Mouse (Mus musculus): ENCODE measurements around the gene Srrm2. TPM values are rescaled to one million over a fixed set of nuclear protein-coding genes. Genes with fewer than 3 reads are reported as not detected.

Srrm2 gene
- 400 and 623 TPM in 2 replicates for polyA plus RNA-seq (2012; rRNA removed; ENCODE audit: low replicate concordance)

DNA sequence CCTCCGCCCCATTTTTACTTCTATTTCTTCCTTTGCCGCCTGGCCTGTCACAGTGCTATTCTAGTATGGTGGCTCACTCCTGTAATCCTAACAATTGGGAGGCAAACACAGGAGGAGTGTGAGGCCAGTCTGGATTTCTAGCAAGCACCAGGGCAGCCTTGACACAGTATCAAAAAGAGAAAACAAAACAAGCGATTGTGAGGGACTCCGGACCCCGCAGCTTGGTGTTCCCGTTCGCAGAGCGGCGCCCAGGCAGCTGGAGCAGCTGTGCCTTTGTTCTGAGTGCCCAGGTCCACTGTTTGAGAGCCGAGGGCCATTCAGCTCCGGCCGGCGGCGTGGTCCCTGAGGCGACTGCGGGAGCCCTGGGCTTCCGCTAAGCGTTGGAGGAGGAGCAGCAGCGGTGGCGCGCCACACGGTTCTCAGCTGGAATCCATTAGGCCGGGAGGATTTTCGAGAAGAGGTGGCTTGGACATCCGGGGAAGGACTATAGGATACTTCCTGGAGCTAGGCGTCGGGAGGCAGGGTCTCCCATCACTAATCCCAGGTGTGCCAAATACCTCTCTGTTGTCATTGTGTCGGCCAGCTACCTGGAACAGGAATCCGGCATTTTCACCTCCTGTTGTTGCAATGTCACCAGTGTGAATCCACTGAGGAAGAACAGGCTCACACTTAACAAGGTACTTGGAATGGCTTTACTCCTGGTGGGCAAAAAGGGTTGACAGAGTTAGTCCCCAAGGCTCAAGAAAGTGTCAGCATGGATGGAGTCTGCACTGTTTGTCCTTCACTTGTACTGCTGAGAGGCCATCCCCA lies at the start of gene Srrm2:
TSS of gene Srrm2 (plus strand) at position 264 of the 810 bp plus-strand sequence.

DNA sequence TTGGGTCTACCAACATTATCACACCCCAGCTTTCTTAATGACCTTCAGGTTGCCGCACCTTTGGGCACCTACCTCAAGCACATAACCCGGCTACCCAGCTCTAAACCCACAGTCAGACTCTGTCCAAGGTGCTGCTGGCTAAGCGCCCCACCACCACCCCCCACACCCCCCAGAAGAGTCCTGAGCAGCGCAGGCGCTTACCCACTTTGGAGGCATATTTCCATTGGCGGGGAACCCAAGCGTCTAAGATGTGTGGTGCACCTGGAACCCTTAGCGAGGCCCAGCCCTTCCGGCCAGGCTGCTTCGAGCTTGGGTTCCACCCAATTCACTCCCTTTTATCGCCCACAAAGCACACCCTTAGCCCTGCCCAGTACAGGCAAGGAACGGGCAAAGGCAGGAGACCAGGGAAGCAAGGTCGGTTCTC lies 49.7 kb upstream of the Srrm2 start, which contains the start of gene Paqr4:
TSS of gene Paqr4 (minus strand) at position 270 of the 424 bp plus-strand sequence.

DNA sequence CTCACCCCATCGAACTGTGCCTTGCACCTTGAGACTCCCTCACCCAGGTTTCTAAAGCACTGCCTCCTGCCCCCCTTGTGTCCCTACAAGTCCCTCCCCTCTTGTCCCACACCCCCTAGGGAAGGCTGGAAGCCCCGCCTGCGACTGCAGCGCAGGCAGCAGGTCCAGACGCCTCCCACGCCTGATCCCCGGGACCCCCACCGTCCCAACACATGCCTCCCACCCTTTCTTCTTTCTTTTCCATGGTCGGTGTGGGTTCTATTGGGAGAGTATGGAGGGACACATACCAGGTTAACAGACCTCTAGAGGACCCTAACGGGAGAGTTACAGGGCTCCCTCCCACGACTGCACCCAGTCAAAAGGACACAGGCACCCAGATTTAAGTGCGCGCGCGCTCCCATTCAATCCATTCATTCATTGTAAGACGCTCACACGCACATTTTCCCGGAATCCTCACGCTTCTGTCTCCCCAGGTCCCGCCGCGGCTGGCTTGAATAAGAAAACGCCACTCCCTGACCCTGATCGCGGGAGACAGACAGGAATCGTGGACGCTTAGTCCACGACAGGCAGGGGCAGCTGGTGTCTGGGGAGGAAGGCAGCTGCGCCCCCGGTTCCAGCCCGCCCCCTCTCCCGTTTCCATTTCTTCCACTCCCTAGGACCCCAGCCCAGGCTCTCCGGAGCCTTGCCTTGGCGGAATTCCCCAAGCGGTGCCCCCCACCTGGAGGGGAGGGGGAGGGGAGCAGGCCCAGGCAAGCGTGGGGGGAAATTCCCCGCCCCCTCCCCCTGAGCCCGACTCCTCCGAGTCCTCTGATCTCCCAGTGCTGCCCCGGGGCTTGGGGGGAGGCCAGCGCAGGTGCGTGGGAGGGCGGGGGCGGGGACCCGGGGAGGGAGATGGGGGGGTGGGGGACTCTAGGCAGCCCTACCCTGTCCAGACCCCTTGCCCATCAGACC lies 44.8 kb upstream of the Srrm2 start, which contains the start of gene Kremen2:
TSS of gene Kremen2 (minus strand) at position 533 of the 951 bp plus-strand sequence.

DNA sequence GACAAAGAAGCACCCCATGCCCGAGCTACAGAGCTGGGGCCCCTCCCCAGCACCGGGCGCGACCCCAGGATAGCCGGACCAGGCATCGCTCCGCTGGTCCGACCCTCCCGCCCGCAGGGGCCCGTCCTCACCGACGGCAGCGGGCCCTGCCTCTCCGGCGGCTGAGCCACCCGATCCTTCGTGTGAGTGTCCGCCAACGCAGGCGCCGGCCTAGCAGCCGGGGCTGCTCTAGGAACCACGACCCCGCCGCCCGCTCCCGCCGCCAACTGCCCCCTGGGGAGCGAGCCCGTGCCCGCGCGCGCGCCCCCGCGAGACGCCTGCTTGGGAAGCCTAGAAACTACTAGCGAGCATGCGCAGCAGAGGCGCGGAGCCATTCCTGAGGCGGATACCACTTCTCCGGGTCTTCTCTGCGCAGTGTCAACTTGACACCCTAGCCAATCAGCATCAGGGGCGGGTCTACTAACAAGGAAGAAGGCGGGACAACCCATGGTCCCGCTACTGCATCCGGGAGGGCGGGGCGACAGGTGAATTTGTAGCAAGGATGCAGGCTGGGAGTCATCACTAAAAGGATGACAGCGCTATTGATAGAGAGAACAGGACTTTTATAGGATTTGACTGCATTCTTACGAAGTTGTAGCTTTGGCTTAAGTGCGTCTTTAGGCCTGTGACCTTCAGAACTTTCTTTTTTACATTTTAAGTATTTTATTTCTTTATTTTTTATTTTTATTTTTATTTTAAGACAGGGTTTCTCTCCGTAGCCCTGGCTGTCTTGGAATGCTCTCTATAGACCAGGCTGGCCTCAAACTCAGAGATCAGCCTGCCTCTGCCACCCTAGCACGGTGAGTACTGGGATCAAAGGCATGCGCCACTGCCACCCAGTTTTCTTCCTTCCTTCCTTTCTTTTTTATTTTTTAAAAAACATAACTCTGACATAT lies 18.8 kb upstream of the Srrm2 start, which contains the start of gene Flywch1:
TSS of gene Flywch1 (minus strand) at position 319 of the 935 bp plus-strand sequence.

DNA sequence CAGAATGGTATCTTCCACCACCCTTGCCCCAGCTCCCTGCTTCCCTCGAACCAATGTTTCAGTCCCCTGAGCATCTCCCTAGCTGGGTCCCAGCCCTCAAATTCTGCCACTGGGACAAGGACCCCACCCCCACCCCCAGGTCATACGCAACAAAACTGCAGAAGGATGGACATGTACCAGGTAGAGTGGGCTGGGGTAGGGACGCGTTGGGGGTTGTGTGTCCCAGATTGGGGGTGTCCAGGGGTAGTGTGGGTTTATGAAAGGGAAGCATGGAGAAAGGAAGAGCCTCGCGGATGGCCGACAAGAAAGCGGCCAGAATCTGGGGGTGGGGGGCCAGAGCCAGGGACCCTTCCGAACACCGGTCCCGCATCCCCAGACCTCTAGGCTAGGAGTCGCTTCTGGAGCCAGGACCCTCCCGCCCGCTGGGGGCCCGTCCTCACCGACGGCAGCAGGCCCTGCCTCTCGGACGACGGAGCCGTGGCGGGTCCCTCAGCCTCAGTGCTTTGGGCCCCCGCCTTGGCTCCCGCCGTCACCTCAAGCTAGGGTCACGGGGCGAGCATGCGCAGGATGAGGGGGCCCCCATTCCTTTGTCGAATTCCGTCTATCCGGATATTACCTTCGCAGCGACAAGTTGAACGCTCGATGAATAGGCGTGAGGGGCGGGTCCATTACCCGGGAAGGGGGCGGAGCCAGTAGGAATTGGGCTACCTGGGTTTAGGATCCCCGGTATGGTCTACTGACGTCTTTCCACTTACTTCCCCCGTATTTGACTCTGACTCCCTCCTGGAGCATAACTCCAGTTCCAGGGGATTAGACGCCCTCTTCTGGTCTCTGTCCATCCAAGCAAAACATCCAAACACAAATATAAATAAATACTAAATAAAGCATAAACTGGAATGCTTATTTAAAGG lies 4.5 kb upstream of the Srrm2 start, which contains the start of gene Flywch2:
TSS of gene Flywch2 (minus strand) at position 521 of the 911 bp plus-strand sequence.

DNA sequence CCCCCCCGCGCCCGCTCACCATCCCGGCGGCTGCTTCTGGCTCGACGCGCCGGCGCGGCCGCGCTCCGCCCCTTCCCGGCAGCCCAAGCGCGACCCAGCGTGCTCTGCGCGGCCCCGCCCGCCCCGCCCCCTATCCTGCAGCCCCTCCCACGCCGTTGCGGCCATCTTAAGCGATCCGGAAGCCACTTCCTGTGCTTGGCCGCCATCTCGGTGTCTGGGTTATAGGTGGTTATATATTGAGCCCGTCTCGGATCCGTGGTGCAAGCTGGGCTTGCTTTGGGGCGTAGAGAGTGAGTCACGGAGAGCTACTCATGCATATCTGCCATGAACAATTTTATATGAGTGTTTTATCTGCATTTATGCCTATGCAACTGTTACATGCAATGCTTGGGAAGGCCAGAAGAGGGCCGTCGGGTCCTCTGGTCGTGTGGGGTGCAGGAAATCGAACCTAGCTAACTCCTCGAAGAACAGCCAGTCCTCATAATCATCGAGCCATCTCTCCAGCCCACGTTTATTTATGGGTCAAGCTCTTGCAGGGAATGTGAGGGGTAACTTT lies 38.8 kb downstream of the Srrm2 start, which contains the start of gene Elob:
TSS of gene Elob (minus strand) at position 73 of the 556 bp plus-strand sequence.

DNA sequence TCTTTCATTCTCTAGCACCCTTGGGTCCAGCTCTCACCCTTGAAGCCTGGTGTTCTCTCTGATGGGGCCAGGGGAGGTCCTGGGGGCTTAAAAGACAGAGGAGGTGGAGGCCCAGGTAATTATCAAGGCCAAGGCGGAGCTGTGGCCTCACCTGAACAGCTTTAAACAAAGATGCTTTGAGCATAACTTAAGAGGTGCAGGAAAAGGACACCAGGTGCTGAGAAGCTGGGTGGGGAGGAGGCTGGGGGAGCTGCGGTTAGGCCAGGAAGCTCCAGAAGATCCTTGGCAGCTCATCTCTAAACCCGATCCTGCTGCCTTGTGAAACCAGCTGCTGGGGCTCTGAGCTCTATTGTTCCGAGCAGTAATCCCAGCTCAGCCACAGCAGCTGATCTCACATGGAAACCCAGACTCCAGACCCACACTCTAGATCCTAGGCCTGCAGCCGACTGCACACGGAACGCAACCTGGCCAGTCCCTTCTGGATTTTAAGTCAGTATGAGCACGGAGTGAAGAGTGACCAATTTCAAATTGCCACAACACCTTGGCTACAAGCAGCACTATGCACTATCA lies 45.8 kb downstream of the Srrm2 start, which contains the start of gene Prss33:
TSS of gene Prss33 (minus strand) at position 51 of the 570 bp plus-strand sequence.

DNA sequence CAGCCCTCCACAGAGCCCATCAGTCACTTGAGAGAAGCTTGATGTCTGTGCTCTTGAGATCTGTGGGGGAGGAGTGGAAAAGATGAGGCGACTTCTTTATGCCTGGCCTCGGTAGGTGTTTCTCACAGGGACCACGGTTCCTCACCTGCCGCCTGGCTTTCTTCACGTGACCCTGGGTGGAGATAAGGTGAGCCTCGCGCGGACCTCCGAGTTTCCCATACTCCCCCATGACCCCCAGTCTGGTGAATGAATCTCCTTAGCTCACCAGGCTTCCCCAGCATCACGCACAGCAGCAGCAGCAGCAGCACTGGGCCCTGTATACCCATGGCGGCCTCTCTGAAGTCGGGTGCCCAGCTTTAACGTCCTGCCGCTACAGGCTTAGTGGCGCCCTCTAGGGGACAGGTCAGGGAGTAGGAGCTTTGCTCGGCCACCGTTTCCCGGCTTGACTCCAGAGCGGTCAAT lies 53.5 kb downstream of the Srrm2 start, which contains the start of the genes Prss32 and Prss41:
TSS of gene Prss32 (plus strand) at position 44 of the 462 bp plus-strand sequence.
TSS of gene Prss41 (minus strand) at position 361 of the 462 bp plus-strand sequence.

DNA sequence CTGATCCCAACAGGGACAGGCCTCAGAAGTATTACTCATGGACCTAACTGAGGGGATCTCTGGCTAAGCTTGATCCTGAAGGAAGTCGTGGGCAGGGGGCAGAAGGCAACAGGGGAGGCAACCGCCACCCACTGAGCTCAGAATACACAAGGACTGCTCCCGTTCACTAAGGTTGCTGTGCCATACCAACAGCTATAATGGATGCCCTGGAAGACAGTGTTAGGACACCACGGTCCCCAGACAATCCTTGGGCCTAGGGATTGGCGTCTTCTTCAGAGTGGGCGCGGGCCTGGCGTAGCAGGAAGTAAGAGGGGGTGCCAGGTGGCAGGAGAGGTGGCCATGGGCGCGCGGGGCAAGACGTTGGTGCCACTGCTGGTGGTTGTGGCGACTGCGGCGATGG lies 77.4 kb downstream of the Srrm2 start, which contains the start of gene Prss21:
TSS of gene Prss21 (plus strand) at position 301 of the 400 bp plus-strand sequence.

Other genes starting within 250 kb of the Srrm2 start
- gene Zfp213, start 226.3 kb upstream of the Srrm2 start, polyA plus RNA-seq (2012; rRNA removed; ENCODE audit: low replicate concordance), result 9.9 and 21.8 TPM in 2 replicates
- gene Zfp13, start 191.0 kb upstream of the Srrm2 start, polyA plus RNA-seq (2012; rRNA removed; ENCODE audit: low replicate concordance), result 7.4 and 18.3 TPM in 2 replicates
- gene Zscan10, start 189.7 kb upstream of the Srrm2 start, polyA plus RNA-seq (2012; rRNA removed; ENCODE audit: low replicate concordance), result 0.05 and 0.09 TPM in 2 replicates
- gene Mmp25, start 145.3 kb upstream of the Srrm2 start, polyA plus RNA-seq (2012; rRNA removed; ENCODE audit: low replicate concordance), result 0.37 and 1.3 TPM in 2 replicates
- 0.09 and 0.81 TPM in 2 replicates for gene Bicdl2, start 130.0 kb upstream of the Srrm2 start, polyA plus RNA-seq (2012; rRNA removed; ENCODE audit: low replicate concordance)
- 347 and 380 TPM in 2 replicates for gene Hcfc1r1, start 116.9 kb upstream of the Srrm2 start, polyA plus RNA-seq (2012; rRNA removed; ENCODE audit: low replicate concordance)
- 23.8 and 34.1 TPM in 2 replicates for gene Thoc6, start 116.7 kb upstream of the Srrm2 start, polyA plus RNA-seq (2012; rRNA removed; ENCODE audit: low replicate concordance)
- gene Tnfrsf12a, start 113.1 kb upstream of the Srrm2 start, polyA plus RNA-seq (2012; rRNA removed; ENCODE audit: low replicate concordance), result 16.6 and 25.7 TPM in 2 replicates
- 1.6 TPM in 1 of 2 replicates, not detected in the other for gene Cldn6, start 111.3 kb upstream of the Srrm2 start, polyA plus RNA-seq (2012; rRNA removed; ENCODE audit: low replicate concordance)
- gene Cldn9, start 106.5 kb upstream of the Srrm2 start, polyA plus RNA-seq (2012; rRNA removed; ENCODE audit: low replicate concordance), result 1.7 TPM in 1 of 2 replicates, not detected in the other
- 0.05 and 0.06 TPM in 2 replicates for gene 1520401A03Rik, start 67.7 kb upstream of the Srrm2 start, polyA plus RNA-seq (2012; rRNA removed; ENCODE audit: low replicate concordance)
- gene Pkmyt1, start 64.2 kb upstream of the Srrm2 start, polyA plus RNA-seq (2012; rRNA removed; ENCODE audit: low replicate concordance), result 22.6 and 25.7 TPM in 2 replicates
- gene Paqr4, start 49.7 kb upstream of the Srrm2 start, polyA plus RNA-seq (2012; rRNA removed; ENCODE audit: low replicate concordance), result 37.7 and 88.3 TPM in 2 replicates
- gene Kremen2, start 44.7 kb upstream of the Srrm2 start, polyA plus RNA-seq (2012; rRNA removed; ENCODE audit: low replicate concordance), result 0.10 and 0.24 TPM in 2 replicates
- gene Flywch1, start 18.9 kb upstream of the Srrm2 start, polyA plus RNA-seq (2012; rRNA removed; ENCODE audit: low replicate concordance), result 51.7 and 65.7 TPM in 2 replicates
- gene Flywch2, start 4.5 kb upstream of the Srrm2 start, polyA plus RNA-seq (2012; rRNA removed; ENCODE audit: low replicate concordance), result 5.5 and 18.8 TPM in 2 replicates
- 589 and 702 TPM in 2 replicates for gene Elob, start 38.6 kb downstream of the Srrm2 start, polyA plus RNA-seq (2012; rRNA removed; ENCODE audit: low replicate concordance)
- 0.09 and 0.33 TPM in 2 replicates for gene Prss33, start 45.5 kb downstream of the Srrm2 start, polyA plus RNA-seq (2012; rRNA removed; ENCODE audit: low replicate concordance)
- gene Prss32, start 53.3 kb downstream of the Srrm2 start, polyA plus RNA-seq (2012; rRNA removed; ENCODE audit: low replicate concordance), result not detected in 2 replicates
- gene Prss41, start 53.6 kb downstream of the Srrm2 start, polyA plus RNA-seq (2012; rRNA removed; ENCODE audit: low replicate concordance), result 0.32 and 0.64 TPM in 2 replicates
- gene Prss21, start 77.5 kb downstream of the Srrm2 start, polyA plus RNA-seq (2012; rRNA removed; ENCODE audit: low replicate concordance), result 0.09 TPM in 1 of 2 replicates, not detected in the other
- gene Dcpp1, start 90.3 kb downstream of the Srrm2 start, polyA plus RNA-seq (2012; rRNA removed; ENCODE audit: low replicate concordance), result not detected in 2 replicates
- gene Dcpp2, start 90.3 kb downstream of the Srrm2 start, polyA plus RNA-seq (2012; rRNA removed; ENCODE audit: low replicate concordance), result not detected in 2 replicates
- not detected in 2 replicates for gene Dcpp3, start 126.9 kb downstream of the Srrm2 start, polyA plus RNA-seq (2012; rRNA removed; ENCODE audit: low replicate concordance)
- not detected in 2 replicates for gene Sbp, start 151.1 kb downstream of the Srrm2 start, polyA plus RNA-seq (2012; rRNA removed; ENCODE audit: low replicate concordance)
- gene Sbpl, start 164.7 kb downstream of the Srrm2 start, polyA plus RNA-seq (2012; rRNA removed; ENCODE audit: low replicate concordance), result not detected in 2 replicates
- gene Prss30, start 190.0 kb downstream of the Srrm2 start, polyA plus RNA-seq (2012; rRNA removed; ENCODE audit: low replicate concordance), result 0.37 and 1.5 TPM in 2 replicates
- 1.0 TPM in 1 of 2 replicates, not detected in the other for gene Prss22, start 207.6 kb downstream of the Srrm2 start, polyA plus RNA-seq (2012; rRNA removed; ENCODE audit: low replicate concordance)
- gene Prss27, start 247.6 kb downstream of the Srrm2 start, polyA plus RNA-seq (2012; rRNA removed; ENCODE audit: low replicate concordance), result 2.3 and 9.7 TPM in 2 replicates